Mouse (Mus musculus): ENCODE measurements around the gene Rac3. TPM values are rescaled to one million over a fixed set of nuclear protein-coding genes. Genes with fewer than 3 reads are reported as not detected.
"Not testable (repeated sequence)": the region's sequence is repeated elsewhere in the genome, so short reads cannot be mapped to it uniquely, and the experiment has no call there.

Gene Rac3
- polyA plus RNA-seq, 1 experiment from 2014 or later = 611 TPM

DNA sequence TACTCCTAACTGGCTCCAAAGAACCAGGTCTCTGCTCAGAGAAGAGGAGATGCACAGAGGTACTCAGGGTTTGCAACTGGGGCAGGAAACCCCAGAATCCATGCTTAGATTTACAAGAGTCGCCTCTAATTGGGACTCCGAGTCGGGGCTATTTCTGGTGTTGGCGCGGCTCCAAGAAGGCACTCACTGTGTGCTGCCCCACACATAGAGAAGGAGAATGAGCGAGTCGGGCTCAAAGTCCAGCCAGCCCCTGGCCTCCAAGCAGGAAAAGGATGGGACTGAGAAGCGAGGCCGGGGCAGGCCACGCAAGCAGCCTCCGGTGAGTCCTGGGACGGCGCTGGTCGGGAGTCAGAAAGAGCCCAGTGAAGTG lies 41.4 kb downstream of the Rac3 start, which contains the start of gene Hmga1b:
Hmga1b (plus strand) TSS at position 123 of the 370 bp plus-strand sequence.
- 20% methylated on average over 14 of the region's 14 CpGs for WGBS
- not testable (repeated sequence) for H3K36me3 ChIP-seq; H3K4me1 ChIP-seq; H3K27ac ChIP-seq (replicated peaks); H3K9ac ChIP-seq (replicated peaks); H3K27me3 ChIP-seq (replicated peaks); H3K4me3 ChIP-seq (replicated peaks); ATAC-seq (ENCODE audit: low FRiP score)
- 0 out of 2 replicates have a peak within 1 kb of the TSS, but pooled peaks have one; percentile 17 for H3K4me2 ChIP-seq
- H3K9me3 ChIP-seq (replicated peaks) = 0 out of 2 replicates have a peak, but pooled peaks cover 13% of the 10 kb centered on the region

DNA sequence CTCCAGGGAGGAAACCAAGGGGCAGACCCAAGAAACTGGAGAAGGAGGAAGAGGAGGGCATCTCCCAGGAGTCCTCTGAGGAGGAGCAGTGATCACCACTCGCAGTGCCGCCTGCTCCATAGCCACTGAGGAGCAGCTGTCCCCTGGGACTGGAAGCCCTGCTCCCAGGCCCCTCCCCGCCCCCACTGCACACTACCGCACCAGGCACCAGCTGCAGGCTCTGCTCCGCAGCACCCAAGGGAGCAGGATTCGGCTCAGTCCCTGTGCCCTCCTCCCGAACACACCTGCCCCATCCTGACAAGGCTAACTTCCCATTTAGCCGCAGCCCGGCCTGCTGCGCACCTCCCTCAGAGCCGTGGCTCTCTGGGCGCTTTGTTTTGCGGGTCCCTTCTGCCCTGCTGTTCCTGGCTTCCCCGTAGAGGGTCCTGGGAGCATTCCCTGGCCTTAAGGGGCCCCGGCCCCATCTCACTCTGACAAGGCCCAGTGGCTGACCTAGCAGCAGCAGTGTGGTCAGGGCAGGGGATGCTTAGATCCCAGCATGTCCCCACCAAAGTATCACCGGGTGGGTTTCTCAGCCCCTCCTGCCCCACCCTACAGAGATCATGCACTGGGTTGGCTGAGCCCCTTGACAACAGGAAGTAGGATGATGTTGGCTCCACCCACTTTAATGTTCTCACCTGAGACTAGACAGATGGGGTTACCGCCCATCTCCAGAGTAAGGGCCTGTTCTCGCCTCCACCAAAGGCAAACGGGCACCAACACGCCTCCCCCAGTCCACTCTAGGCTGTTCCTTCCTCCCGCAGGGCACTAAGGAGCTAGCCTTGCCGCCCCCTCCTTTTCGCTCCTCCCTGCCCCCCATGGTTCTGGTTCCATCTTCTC lies 42.1 kb downstream of the Rac3 start:
- H3K9me3 ChIP-seq (replicated peaks); H3K36me3 ChIP-seq; H3K9ac ChIP-seq (replicated peaks); H3K4me3 ChIP-seq (replicated peaks); H3K27me3 ChIP-seq (replicated peaks); H3K27ac ChIP-seq (replicated peaks); H3K4me1 ChIP-seq: not testable (repeated sequence)
- 0 out of 2 replicates have a peak, but pooled peaks have one; percentile 31 for ATAC-seq (ENCODE audit: low FRiP score)
- WGBS = 7% methylated on average over 10 of the region's 23 CpGs
- 0 out of 2 replicates have a peak overlapping the region, but pooled peaks have one; percentile 17 for H3K4me2 ChIP-seq

DNA sequence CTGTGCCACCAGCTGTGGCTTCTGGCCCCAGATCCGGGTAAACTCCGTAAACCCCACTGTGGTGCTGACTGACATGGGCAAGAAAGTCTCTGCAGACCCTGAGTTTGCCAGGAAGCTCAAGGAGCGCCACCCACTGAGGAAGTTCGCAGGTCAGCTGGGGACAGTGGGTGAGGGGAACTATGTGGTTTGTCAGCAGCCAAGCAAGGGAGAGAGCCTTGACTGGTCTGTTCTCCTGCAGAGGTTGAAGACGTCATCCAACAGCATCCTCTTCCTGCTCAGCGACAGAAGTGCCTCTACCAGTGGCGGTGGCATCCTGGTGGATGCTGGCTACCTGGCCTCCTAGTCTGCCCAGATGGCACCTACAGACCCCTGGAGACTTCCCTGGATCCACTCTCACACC lies 45.8 kb downstream of the Rac3 start:
- not testable (repeated sequence) for H3K36me3 ChIP-seq; ATAC-seq (ENCODE audit: low FRiP score); H3K27ac ChIP-seq (replicated peaks); H3K4me1 ChIP-seq; H3K9ac ChIP-seq (replicated peaks); H3K4me2 ChIP-seq; H3K9me3 ChIP-seq (replicated peaks); H3K27me3 ChIP-seq (replicated peaks); H3K4me3 ChIP-seq (replicated peaks)
- WGBS = 85% methylated on average over 4 of the region's 7 CpGs

DNA sequence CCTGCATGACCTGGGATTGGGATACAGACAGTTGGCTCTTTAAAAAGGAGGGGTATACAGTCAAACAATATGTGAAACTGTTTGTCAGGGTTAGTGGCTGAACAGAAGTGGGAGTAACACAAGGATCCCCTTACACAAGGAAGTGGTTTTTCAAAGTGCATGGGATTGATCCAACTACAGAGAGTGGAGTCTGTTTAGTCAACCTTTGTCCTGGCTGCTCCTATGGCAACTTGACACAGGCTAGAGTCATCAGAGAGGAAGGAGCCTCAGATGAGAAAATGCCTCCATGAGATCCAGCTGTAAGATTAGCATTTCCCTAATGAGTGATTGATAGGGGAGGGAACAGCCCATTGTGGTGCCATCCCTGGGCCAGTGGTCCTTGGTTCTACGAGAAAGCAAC lies 46.9 kb downstream of the Rac3 start:
- H3K4me3 ChIP-seq (replicated peaks) = no peak overlapping the region
- ATAC-seq (ENCODE audit: low FRiP score) = no peak
- no peaks in the 10 kb centered on the region for H3K4me1 ChIP-seq
- no peaks in the 10 kb centered on the region for H3K9me3 ChIP-seq (replicated peaks)
- no peak overlapping the region for H3K9ac ChIP-seq (replicated peaks)
- no peaks in the 10 kb centered on the region for H3K27me3 ChIP-seq (replicated peaks)
- no peaks in the 10 kb centered on the region for H3K36me3 ChIP-seq
- H3K27ac ChIP-seq (replicated peaks) = no peak overlapping the region
- 50% methylated on average over 1 of the region's 1 CpGs for WGBS
- H3K4me2 ChIP-seq = no peak overlapping the region

DNA sequence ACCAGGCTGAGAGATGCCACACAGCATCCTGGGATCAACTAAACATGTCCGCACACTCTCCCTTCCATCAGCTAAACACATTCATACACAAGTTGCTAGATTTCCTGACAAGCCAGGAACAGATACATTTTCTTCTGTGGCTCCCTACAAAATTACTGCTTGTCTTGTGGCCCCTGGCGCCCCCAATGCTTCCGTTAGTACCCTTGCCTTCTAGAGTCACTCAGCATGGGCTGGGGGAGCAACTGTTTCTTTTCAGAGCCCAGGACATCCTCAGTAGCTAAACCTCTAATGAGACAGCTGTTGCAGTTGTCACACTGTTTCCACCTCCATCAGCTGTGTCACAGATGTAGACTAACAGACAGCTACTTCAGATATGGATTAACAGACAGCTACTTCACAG lies 51.5 kb downstream of the Rac3 start:
- Histone ChIP-seq H3K9me3 (replicated peaks) (no peaks in the 10 kb centered on the region), H3K27ac (replicated peaks) (no peak overlapping the region), H3K4me1 (peaks cover 5% of the 10 kb centered on the region), H3K9ac (replicated peaks) (no peak overlapping the region), H3K36me3 (no peaks in the 10 kb centered on the region), H3K4me2 (no peak overlapping the region), H3K4me3 (replicated peaks) (no peak overlapping the region), H3K27me3 (replicated peaks) (no peaks in the 10 kb centered on the region)
- no peak for ATAC-seq (ENCODE audit: low FRiP score)
- 84% methylated on average over 3 of the region's 3 CpGs for WGBS

Other genes with a start within 250 kb of the Rac3 start
- 142 and 144 TPM in 2 replicates for gene Mrpl12, start 236.9 kb upstream of the Rac3 start, polyA plus RNA-seq (2015; fragmentation: Nextera tagmentation; extraction: Ambion mirVana)
- 27.6 and 33.6 TPM in 2 replicates for gene Slc25a10, start 229.6 kb upstream of the Rac3 start, polyA plus RNA-seq (2015; fragmentation: Nextera tagmentation; extraction: Ambion mirVana)
- 0.26 and 0.41 TPM in 2 replicates for gene Gcgr, start 190.8 kb upstream of the Rac3 start, polyA plus RNA-seq (2015; fragmentation: Nextera tagmentation; extraction: Ambion mirVana)
- gene Mcrip1, start 171.7 kb upstream of the Rac3 start, polyA plus RNA-seq (2015; fragmentation: Nextera tagmentation; extraction: Ambion mirVana) = 229 and 235 TPM in 2 replicates
- 0.69 and 14.1 TPM in 2 replicates for gene Ppp1r27, start 170.3 kb upstream of the Rac3 start, polyA plus RNA-seq (2015; fragmentation: Nextera tagmentation; extraction: Ambion mirVana)
- 282 and 351 TPM in 2 replicates for gene P4hb, start 148.2 kb upstream of the Rac3 start, polyA plus RNA-seq (2015; fragmentation: Nextera tagmentation; extraction: Ambion mirVana)
- gene Arhgdia, start 139.8 kb upstream of the Rac3 start, polyA plus RNA-seq (2015; fragmentation: Nextera tagmentation; extraction: Ambion mirVana) = 488 and 542 TPM in 2 replicates
- gene Alyref, start 123.1 kb upstream of the Rac3 start, polyA plus RNA-seq (2015; fragmentation: Nextera tagmentation; extraction: Ambion mirVana) = 219 and 265 TPM in 2 replicates
- gene Anapc11, start 123.0 kb upstream of the Rac3 start, polyA plus RNA-seq (2015; fragmentation: Nextera tagmentation; extraction: Ambion mirVana) = 206 and 208 TPM in 2 replicates
- gene Npb, start 113.0 kb upstream of the Rac3 start, polyA plus RNA-seq (2015; fragmentation: Nextera tagmentation; extraction: Ambion mirVana) = 0.86 and 3.2 TPM in 2 replicates
- gene Pcyt2, start 103.5 kb upstream of the Rac3 start, polyA plus RNA-seq (2015; fragmentation: Nextera tagmentation; extraction: Ambion mirVana) = 224 and 248 TPM in 2 replicates
- 43.2 and 45.1 TPM in 2 replicates for gene Sirt7, start 96.2 kb upstream of the Rac3 start, polyA plus RNA-seq (2015; fragmentation: Nextera tagmentation; extraction: Ambion mirVana)
- gene Mafg, start 87.9 kb upstream of the Rac3 start, polyA plus RNA-seq (2015; fragmentation: Nextera tagmentation; extraction: Ambion mirVana) = 40.1 and 41.0 TPM in 2 replicates
- 19.1 and 20.8 TPM in 2 replicates for gene Pycr1, start 77.7 kb upstream of the Rac3 start, polyA plus RNA-seq (2015; fragmentation: Nextera tagmentation; extraction: Ambion mirVana)
- 2.5 and 2.6 TPM in 2 replicates for gene Myadml2, start 73.3 kb upstream of the Rac3 start, polyA plus RNA-seq (2015; fragmentation: Nextera tagmentation; extraction: Ambion mirVana)
- 6.1 and 7.1 TPM in 2 replicates for gene Notum, start 60.3 kb upstream of the Rac3 start, polyA plus RNA-seq (2015; fragmentation: Nextera tagmentation; extraction: Ambion mirVana)
- gene Aspscr1, start 48.5 kb upstream of the Rac3 start, polyA plus RNA-seq (2015; fragmentation: Nextera tagmentation; extraction: Ambion mirVana) = 144 and 148 TPM in 2 replicates
- gene Cenpx, start 7.7 kb upstream of the Rac3 start, polyA plus RNA-seq (2015; fragmentation: Nextera tagmentation; extraction: Ambion mirVana) = 108 and 115 TPM in 2 replicates
- gene Lrrc45, start 7.5 kb upstream of the Rac3 start, polyA plus RNA-seq (2015; fragmentation: Nextera tagmentation; extraction: Ambion mirVana) = 76.8 and 81.3 TPM in 2 replicates
- gene Dcxr, start 5.8 kb downstream of the Rac3 start, polyA plus RNA-seq (2015; fragmentation: Nextera tagmentation; extraction: Ambion mirVana) = 9.4 and 18.9 TPM in 2 replicates
- gene Cbr2, start 10.6 kb downstream of the Rac3 start, polyA plus RNA-seq (2015; fragmentation: Nextera tagmentation; extraction: Ambion mirVana) = 0.87 and 10.7 TPM in 2 replicates
- 2.2 and 3.1 TPM in 2 replicates for gene Hmga1b, start 41.3 kb downstream of the Rac3 start, polyA plus RNA-seq (2015; fragmentation: Nextera tagmentation; extraction: Ambion mirVana)
- 123 and 136 TPM in 2 replicates for gene Rfng, start 62.7 kb downstream of the Rac3 start, polyA plus RNA-seq (2015; fragmentation: Nextera tagmentation; extraction: Ambion mirVana)
- gene Gps1, start 62.8 kb downstream of the Rac3 start, polyA plus RNA-seq (2015; fragmentation: Nextera tagmentation; extraction: Ambion mirVana) = 266 and 277 TPM in 2 replicates
- gene Dus1l, start 74.9 kb downstream of the Rac3 start, polyA plus RNA-seq (2015; fragmentation: Nextera tagmentation; extraction: Ambion mirVana) = 45.4 and 52.4 TPM in 2 replicates
- 67.9 and 71.0 TPM in 2 replicates for gene Fasn, start 103.1 kb downstream of the Rac3 start, polyA plus RNA-seq (2015; fragmentation: Nextera tagmentation; extraction: Ambion mirVana)
- 5.9 and 6.2 TPM in 2 replicates for gene Ccdc57, start 211.4 kb downstream of the Rac3 start, polyA plus RNA-seq (2015; fragmentation: Nextera tagmentation; extraction: Ambion mirVana)
- gene Slc16a3, start 227.0 kb downstream of the Rac3 start, polyA plus RNA-seq (2015; fragmentation: Nextera tagmentation; extraction: Ambion mirVana) = 11.3 and 15.3 TPM in 2 replicates

Data from neural tube, embryonic 15.5 days (tissue).